Mouse (Mus musculus) lung, postnatal 14 days (tissue): ENCODE measurements around the gene Nhsl2.
A peak's percentile ranks its signal among the peaks of the same experiment; 100 is the strongest.

Source experiments
- DNase-seq: peaks from one replicate; pipeline ENCODE4 v3.0.0; 2021

Nhsl2 gene

GRCm38 (mm10) chrX:101902597-101902996 lies 53.4 kb downstream of the Nhsl2 start:
- no peak for DNase-seq

- no peak for DNase-seq
Measured at GRCm38 (mm10) chrX:101907301-101907700, 58.1 kb downstream of the Nhsl2 start.

GRCm38 (mm10) chrX:101929131-101929530 lies 79.9 kb downstream of the Nhsl2 start:
- DNase-seq = no peak

- DNase-seq = no peak
Measured at GRCm38 (mm10) chrX:101930301-101930700, 81.1 kb downstream of the Nhsl2 start.

GRCm38 (mm10) chrX:101931016-101931415 lies 81.8 kb downstream of the Nhsl2 start:
- DNase-seq = no peak

GRCm38 (mm10) chrX:101932244-101932643 lies 83.1 kb downstream of the Nhsl2 start:
- DNase-seq = peak; percentile 35

- DNase-seq = no peak
Measured at GRCm38 (mm10) chrX:101933346-101933745, 84.2 kb downstream of the Nhsl2 start.

- no peak for DNase-seq
Measured at GRCm38 (mm10) chrX:101935291-101935840, 86.2 kb downstream of the Nhsl2 start.

GRCm38 (mm10) chrX:101939486-101939885 lies 90.3 kb downstream of the Nhsl2 start:
- DNase-seq = no peak

GRCm38 (mm10) chrX:101942461-101942896 lies 93.3 kb downstream of the Nhsl2 start:
- DNase-seq = peak; percentile 69

- no peak for DNase-seq
Measured at GRCm38 (mm10) chrX:101943743-101944142, 94.6 kb downstream of the Nhsl2 start.

GRCm38 (mm10) chrX:101944761-101945330 lies 95.7 kb downstream of the Nhsl2 start:
- no peak for DNase-seq

- DNase-seq = no peak
Measured at GRCm38 (mm10) chrX:101952436-101952835, 103.3 kb downstream of the Nhsl2 start.

GRCm38 (mm10) chrX:101953256-101953655 lies 104.1 kb downstream of the Nhsl2 start:
- DNase-seq = no peak

- DNase-seq = peak; percentile 88
Measured at GRCm38 (mm10) chrX:101953787-101954491, 104.8 kb downstream of the Nhsl2 start.

GRCm38 (mm10) chrX:101954492-101954851 lies 105.3 kb downstream of the Nhsl2 start:
- no peak for DNase-seq

GRCm38 (mm10) chrX:101961848-101962247 lies 112.7 kb downstream of the Nhsl2 start:
- no peak for DNase-seq

- no peak for DNase-seq
Measured at GRCm38 (mm10) chrX:101963711-101964110, 114.5 kb downstream of the Nhsl2 start.

- DNase-seq = no peak
Measured at GRCm38 (mm10) chrX:101973028-101973427, 123.8 kb downstream of the Nhsl2 start.

- no peak for DNase-seq
Measured at GRCm38 (mm10) chrX:101976931-101977330, 127.7 kb downstream of the Nhsl2 start.

GRCm38 (mm10) chrX:101978861-101979260 lies 129.7 kb downstream of the Nhsl2 start:
- no peak for DNase-seq

GRCm38 (mm10) chrX:101979267-101979666 lies 130.1 kb downstream of the Nhsl2 start:
- DNase-seq = no peak

- DNase-seq = no peak
Measured at GRCm38 (mm10) chrX:101980586-101980985, 131.4 kb downstream of the Nhsl2 start.

GRCm38 (mm10) chrX:101981450-101981849 lies 132.3 kb downstream of the Nhsl2 start:
- peak; percentile 31 for DNase-seq
